Mouse (Mus musculus): ENCODE results near the gene Pwwp2b.

The Pwwp2b gene

DNA sequence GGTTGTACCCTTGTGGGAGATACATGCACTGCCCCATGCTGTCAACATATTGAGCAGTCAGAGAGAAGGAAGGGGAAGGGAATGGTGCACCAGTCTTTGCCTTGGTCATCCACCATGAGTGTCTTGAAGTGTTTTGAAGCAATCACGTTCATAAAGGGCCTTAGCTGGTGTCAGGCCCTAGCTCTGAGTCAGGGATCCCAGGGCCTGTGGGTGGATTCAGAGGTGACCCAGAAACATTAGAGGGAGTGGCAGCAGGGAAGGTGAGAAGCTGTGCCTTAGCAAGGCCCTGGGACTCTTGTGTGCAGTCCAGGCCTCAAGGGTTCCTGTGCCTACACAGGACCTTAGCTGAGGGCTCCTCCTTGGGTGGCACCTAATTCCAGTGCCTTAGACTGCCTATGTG lies 24.2 kb upstream of the Pwwp2b start:
- ATAC-seq (ENCODE audit: low TSS enrichment) = no peak

DNA sequence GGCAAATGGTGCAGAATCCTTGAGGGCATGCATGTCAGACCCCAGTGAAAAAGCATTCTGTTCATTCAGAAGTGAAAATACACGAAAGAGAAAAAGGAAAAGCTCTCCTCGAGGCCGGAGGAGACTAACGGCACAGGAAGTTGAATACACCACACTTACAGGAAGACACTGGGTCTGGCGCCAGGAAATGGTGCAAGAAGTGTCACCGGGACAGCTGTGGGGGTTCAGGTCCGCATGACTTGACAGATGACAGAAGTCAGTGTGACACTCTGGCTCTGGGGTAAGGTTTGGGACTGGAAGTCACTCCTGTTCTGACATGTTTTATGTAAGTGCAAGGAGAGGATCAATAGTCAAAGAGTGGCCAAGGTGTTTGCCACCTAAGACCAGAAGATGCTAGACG lies 23.6 kb upstream of the Pwwp2b start:
- no peak for ATAC-seq (ENCODE audit: low TSS enrichment)

DNA sequence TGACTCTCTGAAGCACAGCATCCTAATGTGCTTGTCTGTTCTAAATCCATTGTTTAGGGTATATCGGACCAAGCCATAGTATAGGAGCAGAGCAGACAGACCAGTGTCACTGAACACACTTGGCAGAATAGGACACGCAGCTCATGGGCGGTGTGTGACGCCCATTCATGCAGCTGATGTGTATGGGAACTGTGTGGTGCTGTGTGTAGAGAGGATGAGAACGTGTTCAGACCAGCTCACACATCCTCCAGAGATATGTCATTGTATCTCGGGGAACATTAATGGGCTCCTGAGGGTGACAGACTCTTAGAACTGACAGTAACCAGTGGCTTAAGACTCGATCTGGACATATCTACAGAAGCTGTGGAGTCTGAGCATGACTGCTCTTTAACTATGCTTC lies 21.9 kb upstream of the Pwwp2b start:
- no peak for ATAC-seq (ENCODE audit: low TSS enrichment)

DNA sequence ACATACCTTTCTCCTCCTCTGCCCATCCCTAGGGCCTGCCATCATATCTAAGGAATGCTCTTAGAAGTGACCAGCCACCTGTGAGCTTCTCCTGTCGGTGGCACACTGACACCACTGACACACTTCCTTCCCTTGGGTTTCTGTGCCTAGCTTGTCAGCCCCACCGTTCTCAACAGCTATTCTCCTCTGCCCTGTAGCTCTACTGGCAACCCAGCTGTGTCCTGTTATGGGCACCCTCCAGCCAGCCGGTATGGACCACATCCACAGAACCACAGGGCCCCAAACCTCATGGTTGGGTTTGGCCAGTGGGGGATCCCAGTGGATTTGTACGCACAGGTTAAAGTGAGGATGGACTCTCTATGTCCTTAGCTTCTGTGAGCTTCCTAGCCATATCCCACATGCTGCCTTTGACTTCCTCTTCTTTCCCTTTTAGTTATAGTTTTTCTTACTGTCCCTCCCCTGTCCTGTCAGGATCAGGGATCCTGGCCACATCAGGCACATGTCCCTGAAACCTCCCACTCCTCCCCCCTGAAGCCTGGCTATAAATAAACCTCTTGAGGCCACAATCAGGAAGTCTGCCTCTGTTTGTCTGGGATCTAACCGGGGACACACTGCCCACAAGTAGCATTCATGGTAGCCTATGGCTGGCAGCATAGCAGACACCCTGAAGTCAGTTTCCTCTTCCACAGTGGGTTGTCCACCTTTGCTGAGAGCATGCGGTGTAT lies 19.7 kb upstream of the Pwwp2b start:
- ATAC-seq (ENCODE audit: low TSS enrichment) = no peak

DNA sequence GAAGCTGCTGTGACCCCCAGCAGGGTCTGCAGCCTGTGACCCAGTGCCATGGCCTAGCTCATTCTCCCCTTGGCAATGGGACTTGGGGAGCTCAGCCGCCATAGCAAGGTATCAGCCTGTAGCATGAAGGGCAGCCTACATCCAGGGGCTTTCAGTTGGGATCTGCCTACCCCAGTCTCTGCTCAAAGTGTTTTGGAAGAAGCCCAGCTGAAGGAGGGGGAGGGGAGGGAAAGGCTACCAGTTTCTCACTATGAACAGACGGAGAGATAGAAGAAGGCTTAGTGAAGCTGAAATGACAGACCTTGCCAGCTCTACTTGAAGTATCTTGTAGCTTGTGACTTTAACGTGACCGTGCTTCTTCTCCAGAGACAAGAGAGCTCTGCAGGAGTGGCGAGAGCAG lies 18.4 kb upstream of the Pwwp2b start:
- ATAC-seq (ENCODE audit: low TSS enrichment) = no peak

DNA sequence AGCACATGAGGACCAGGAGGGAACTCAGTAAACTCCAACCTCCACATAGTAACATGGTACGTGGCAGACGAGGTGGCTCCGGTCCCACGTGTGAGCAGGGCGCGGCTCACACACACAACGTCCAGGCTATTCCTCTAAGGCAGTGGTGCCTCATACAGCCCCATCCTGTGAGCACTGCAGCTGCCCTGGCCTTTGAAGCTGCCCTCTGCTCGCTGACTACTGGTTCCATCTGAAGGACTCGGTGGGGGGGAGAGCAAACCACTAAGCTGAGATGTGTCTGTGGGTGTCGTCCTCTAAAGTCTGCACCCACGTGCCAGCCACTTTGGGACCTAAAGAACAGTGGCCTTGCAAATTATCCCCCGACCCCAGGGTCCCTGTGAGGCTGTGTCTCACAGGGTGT lies 18.0 kb upstream of the Pwwp2b start:
- ATAC-seq (ENCODE audit: low TSS enrichment) = no peak

DNA sequence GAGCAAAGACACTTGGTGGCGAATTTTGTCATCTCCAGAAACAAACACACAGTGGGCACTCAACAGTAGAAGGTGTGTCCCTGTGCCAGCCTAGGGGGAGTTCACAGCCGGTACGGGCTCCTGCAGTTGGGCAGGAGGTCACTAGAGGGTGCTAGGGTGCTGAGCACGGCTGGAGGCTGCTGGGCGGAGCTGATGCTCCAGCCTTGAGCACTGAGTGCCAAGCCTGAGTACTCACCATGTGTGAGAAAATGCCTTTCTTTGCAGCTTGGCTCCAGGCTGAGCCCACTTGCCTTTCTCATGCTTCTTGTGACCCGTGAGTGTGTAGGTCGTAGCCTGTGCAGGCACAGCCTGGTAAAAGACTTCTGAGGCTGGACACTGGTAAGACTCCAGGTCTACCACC lies 14.6 kb upstream of the Pwwp2b start:
- peak; percentile 92 for ATAC-seq (ENCODE audit: low TSS enrichment)

DNA sequence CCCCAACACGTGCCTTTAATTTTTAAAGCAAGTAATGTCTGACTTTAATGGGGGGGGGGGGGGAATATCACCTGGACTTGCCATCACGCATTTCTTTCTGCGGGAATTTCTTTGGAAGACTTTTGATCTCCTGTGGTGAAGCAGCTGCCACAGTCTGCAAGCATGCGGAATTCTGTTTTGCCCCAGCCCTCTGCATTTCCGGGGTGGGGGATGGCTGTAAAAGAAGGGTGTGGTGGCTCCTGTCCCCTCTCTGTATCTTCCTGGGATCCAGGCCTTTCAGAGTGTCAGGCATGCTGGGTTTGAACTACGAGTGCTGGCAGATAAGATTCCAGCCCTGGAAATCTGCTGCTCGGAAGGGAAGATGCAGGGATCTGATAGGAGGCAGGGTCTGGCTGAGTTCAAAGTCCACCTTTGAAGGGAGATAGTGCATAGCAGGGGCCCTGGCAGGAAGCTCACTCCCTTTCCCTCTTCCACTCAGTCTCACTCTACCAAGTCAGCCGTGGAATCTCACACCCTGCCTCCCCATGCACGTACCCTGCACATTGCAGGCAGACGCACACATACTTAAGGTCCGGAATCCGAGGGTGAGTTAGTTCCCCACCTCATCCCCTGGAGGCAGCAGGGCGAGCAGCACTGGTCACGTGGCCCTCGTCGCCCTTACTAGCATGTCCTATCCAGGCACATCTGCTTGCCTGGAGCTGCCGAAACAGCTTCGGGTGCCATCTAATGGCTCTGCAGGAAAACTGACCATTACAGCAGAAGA lies 13.7 kb upstream of the Pwwp2b start:
- ATAC-seq (ENCODE audit: low TSS enrichment) = peak; percentile 53

DNA sequence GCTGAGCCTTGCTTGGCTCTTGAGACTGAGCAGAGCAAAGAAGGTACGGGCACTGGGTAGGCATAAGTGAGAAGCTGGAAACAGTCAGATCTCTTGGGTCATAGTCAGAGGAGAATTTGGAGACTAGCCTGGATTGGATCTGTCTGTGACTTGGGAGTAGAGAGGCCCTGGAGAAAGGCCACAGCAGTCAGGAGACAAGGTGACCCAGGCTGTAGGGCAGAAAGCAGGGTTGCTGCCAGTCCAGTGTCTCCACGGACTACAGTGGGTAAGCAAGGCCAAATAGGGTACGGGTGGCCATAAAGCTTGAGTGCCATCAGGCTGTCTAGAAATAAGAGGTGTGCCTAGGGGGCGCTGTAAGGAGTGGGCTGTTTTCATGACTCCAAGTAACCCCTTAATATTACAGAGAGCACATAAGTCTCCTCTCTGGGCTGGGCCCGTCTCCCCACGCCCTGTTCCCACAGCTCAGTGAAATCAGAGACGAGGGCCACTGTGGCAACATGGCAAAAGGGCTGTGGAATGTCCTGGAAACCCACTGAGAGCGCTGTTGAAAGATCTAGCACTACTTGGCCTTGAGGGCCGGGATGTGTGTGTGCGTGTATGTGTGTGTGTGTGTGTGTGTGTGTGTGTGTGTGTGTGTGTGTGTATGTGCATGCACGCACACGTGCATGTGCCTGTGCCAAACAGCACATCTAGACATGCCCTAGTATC lies 12.5 kb upstream of the Pwwp2b start:
- ATAC-seq (ENCODE audit: low TSS enrichment) = no peak

DNA sequence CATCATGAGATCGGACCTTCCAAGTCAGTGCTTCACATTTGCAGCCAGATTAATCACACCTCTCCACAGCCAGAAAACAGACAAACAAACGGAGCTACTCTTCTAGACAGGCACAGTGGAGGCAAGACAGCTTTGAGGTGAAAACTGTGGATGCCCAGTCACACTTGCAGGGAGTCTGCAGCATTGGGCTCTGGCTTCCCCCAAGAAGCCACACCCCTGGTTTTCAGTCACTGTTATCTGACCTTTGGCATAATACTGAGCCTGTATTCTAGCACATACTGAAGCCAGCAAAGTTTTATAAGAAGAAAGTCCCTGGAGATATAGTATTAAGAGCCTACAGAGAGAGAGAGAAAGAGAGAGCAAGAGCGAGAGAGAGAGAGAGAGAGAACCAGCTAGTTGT lies 8.8 kb upstream of the Pwwp2b start:
- no peak for ATAC-seq (ENCODE audit: low TSS enrichment)

DNA sequence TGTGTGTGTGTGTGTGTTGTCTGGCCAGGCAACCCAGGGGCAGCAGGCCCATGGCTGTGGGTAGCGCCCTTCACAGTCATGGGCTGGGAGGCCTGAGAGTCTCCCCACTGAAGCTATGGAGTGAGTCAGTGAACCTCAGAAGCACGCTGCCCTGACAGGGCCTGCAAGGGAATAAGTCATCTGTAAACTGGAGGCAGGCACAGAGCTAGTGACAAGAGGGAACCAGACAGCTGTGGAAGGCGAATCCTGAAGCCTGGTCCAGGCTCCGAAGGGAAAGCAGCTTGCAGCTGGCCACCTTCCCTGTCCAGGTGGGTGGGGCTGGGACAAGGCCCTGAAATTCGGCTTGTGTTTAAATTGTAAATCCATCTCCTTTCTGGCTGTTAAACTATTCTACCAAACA lies 2.2 kb upstream of the Pwwp2b start:
- ATAC-seq (ENCODE audit: low TSS enrichment) = no peak

DNA sequence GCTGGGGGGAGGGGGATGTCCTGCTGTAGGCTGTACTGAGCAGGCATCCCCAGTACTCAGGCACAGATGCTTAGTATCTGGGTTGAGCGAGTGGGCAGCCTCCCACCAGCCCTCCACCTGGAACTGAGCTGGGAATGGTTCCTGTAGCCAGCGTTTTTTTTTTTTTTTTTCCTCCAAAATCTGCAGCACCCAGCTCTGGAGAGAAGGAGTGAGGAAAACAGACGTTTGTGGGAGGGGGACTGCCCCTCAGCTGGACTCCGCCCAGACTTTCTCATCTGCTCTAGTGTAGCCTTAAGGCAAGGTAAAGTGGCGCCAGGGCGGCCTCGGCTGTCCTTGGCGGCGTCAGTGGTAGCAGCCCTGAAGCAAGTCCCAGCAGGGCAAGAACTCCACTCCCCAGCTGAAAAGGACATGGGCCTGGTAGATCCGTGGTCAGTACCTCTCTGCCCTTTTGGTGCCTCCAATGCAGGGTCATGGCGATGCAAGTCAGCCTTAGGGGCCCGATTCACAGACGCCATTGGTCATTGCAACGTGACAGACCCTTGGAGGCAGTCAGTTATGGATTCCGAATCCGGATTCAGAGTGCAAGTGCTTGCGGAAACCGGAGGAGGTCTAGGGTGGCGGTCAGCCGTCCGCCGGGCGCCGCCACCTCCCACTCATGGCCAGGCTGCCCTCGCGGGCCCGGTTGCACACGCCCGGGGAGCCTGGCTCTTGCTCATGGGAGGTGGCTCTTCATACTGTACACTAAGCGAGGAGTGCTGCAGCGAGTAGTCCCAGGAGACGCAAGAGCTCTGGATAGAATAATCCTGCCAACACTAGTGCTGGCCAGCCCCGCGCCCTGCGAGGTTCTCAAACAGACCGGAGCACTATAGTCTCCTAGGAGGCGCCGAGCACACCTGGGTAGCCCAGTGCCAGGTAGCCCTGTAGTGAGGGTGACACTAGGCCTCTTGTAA lies 1.1 kb upstream of the Pwwp2b start:
- ATAC-seq (ENCODE audit: low TSS enrichment) = peak; percentile 58

DNA sequence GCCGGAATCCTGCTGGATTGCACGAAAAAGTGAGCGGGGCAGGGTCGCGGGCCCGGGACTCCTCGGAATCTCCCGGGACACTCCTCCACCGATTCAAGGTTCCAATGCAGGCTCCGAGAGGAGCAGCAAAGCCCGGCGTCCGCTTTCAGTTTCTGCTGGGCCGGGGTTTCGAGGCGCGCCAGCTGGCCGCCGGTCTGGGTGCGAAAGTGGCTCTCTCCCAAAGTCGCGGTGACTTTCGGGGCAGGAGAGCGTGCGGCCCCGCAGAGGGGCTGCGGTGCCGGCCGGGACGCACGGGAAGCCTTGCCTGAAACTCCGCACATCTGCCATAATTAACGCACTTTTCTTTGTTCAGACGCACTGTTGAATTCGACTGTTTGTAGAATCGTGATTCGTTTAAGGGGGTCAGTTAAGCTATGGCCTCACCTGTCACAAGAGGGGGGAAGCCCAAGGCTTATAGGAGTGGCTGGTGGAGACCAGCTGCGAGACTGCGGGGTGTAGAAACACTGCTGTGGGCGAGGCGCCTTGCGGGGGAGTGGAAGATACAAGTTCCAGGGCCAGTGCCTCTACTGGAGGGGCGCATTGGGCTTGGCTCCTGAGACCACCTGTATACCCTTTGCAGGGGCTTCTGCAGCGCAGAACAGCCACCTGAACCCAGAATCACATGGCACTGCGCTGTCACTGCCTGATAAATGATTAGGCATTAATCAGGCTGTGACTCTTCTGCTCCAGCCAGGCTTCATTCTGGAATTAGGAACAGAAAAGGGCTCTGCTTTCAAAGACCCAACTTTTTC lies 528 bp downstream of the Pwwp2b start:
- no peak for ATAC-seq (ENCODE audit: low TSS enrichment)

DNA sequence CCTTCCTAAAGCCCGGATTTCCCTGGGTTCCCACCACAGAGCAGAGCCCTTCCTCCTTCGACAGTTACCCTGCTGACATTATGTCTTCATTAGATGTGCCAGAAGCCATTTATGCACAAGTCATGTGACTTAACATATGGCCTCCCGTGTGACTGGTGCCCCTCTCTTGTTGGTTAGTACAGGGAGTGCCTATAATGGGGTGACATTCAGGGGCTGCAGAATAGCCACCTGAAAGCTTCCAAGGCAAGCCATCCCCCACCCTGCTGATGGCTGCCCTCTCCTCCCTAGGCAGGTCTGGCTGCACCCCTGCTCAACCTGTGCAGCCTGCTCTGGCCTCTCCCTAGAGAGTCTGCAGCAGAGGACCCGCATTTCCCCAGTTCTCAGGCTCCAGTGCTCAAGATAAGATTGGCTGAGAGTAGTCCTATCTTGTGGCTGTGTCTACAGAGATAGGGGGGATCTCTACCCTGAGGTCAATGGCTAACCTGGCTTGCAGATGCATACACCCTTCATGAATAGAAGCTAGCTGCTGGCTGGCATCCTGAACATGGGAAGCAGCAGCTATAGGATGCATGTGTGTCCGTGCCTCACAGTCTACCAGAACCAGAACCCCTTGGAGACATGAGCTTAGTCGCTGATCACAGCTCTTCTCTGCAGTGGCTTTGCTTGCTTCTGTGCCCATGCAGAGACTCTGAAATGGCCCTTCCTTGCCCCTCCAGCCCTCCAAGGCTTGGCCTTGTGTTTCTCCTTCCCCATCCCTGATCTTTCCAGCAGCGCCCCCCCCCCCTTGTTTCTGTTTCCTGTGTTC lies 1.3 kb downstream of the Pwwp2b start:
- ATAC-seq (ENCODE audit: low TSS enrichment) = no peak

DNA sequence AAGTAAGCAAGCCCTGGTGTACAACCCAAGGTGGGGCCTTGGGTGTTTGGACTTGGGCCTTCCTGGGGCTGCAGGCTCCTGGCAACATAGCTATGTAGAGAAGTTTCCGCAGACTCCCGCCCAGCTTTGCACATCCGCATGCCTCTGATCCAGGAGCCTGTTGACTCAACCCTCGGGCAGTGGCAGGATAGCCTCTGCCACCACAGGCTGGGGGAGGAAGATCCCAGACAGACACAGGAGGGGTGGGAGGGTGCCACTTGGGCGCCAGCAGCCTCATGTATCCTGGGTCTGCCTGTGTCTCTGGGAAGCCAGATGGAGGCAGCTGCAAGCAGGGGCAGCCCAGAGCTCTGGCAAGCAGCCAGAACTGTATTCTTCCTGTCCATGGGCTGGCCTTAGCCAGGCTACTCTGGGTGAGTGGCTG lies 3.6 kb downstream of the Pwwp2b start:
- no peak for ATAC-seq (ENCODE audit: low TSS enrichment)

DNA sequence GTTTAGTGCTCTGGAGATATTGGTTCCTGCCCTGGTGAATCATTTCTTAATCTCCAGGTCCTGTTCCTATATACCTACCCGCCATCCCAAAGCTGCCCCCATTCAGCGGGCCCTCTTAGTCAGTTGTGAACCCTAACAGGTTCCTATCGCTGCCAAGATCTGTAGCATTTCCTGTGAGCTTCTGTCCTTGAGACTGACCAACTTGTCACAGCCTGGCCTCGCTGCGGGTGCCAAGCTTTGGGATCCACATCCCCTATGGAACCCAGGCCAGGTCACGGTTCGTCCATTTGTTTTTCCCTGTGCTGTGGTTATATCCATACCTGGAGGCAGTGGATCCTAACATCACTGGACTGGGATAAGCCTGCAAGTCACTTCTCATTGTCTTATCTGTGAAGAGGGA lies 4.3 kb downstream of the Pwwp2b start:
- ATAC-seq (ENCODE audit: low TSS enrichment) = no peak

DNA sequence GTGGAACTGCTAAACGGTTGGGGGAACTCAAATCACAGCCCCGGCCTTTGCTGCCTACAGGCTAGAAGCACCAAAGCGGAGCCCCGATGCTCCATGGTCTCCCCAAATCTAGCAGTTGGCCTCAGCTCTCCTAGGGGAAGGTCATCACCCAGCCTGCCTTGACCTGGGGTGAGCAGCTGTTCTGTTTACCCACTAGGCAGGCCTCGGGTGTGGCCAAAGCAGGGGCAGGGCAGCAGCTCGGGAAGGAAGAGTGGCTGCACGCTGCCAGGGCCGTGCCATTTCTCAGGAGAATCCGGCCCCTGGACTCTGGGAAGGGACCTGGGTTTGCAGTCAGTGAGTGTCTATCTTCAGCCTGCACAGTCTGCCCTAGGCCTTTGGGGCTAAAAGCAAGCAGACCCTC lies 4.7 kb downstream of the Pwwp2b start:
- no peak for ATAC-seq (ENCODE audit: low TSS enrichment)

DNA sequence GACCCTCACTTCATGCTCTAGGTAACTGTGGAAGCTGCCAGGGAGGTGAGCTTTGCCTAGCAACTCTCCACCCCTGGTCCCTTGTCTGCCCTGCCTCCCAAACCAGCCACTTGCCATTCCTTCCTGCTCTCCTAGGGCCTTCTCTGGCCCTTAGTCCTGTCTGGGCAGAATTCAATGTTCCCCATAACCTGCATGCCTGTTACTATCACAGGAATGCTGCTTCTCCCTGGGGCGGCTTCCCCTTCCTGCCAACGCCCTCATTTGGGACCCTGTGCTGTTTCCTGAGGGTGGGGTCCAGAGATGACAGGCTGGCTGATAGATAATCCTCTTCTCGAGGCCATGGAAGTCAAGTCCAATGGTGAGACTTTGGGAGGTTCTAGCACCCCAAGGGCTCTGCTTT lies 5.2 kb downstream of the Pwwp2b start:
- ATAC-seq (ENCODE audit: low TSS enrichment) = no peak

DNA sequence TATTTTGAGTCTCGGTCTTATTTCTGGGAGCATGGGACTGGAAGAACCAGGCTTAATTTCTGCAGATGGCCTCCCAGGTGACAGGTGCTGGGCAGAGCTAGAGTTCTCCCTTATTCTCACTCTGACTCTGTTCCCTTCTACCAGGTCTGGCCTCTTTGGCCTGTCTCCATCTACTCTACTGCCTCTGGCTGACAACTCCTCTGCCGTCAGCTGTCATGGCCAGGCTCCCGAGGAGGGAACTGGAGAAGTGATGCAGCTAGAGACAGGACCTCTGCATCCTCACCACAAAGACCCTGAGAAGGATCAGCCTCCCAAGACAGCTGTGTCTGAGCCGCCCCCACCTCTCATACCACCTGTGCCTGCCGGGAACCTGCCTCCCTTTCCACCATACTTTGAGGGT lies 6.3 kb downstream of the Pwwp2b start:
- no peak for ATAC-seq (ENCODE audit: low TSS enrichment)
